Mouse (Mus musculus): ENCODE measurements at regions not wholly inside any gene's neighbourhood (a gene's known extent, or its start where the extent isn't known, plus 50 kb on each side); places are given as distances from the start of the nearest gene placed in this dataset.
"Not testable (repeated sequence)": the region's sequence is repeated elsewhere in the genome, so short reads cannot be mapped to it uniquely, and the experiment has no call there.

- no peaks in the 10 kb centered on the region for H3K4me1 ChIP-seq
- ATAC-seq (ENCODE audit: insufficient number of reproducible peaks, low FRiP score, low TSS enrichment, low read depth), result no peak
- no peaks in the 10 kb centered on the region for H3K9me3 ChIP-seq
- H3K4me2 ChIP-seq, result no peak overlapping the region
- no peak overlapping the region for H3K4me3 ChIP-seq
- H3K36me3 ChIP-seq, result no peaks in the 10 kb centered on the region
- no peak overlapping the region for H3K27ac ChIP-seq
- H3K27me3 ChIP-seq, result no peaks in the 10 kb centered on the region
- 87% methylated on average over 6 of the region's 6 CpGs for WGBS
- H3K9ac ChIP-seq, result no peak overlapping the region
Observed at GRCm38 (mm10) chr8:112283316-112283715, 268.5 kb upstream of the Gm6793 start.

- no peaks in the 10 kb centered on the region for H3K4me1 ChIP-seq
- H3K27ac ChIP-seq, result no peak overlapping the region
- WGBS, result 60% methylated on average over 5 of the region's 5 CpGs
- no peak overlapping the region for H3K4me2 ChIP-seq
- no peak overlapping the region for H3K4me3 ChIP-seq
- no peaks in the 10 kb centered on the region for H3K9me3 ChIP-seq
- no peaks in the 10 kb centered on the region for H3K36me3 ChIP-seq
- no peaks in the 10 kb centered on the region for H3K27me3 ChIP-seq
- H3K9ac ChIP-seq, result no peak overlapping the region
- ATAC-seq (ENCODE audit: insufficient number of reproducible peaks, low FRiP score, low TSS enrichment, low read depth), result no peak
Observed at GRCm38 (mm10) chr8:112269598-112269997, 254.8 kb upstream of the Gm6793 start.

- WGBS, result 67% methylated on average over 8 of the region's 8 CpGs
- Histone ChIP-seq H3K9ac (no peak overlapping the region), H3K27ac (no peak overlapping the region), H3K4me2 (no peak overlapping the region), H3K36me3 (no peaks in the 10 kb centered on the region), H3K4me1 (no peaks in the 10 kb centered on the region), H3K9me3 (no peaks in the 10 kb centered on the region), H3K4me3 (no peak overlapping the region), H3K27me3 (no peaks in the 10 kb centered on the region)
- no peak for ATAC-seq (ENCODE audit: insufficient number of reproducible peaks, low FRiP score, low TSS enrichment, low read depth)
Observed at GRCm38 (mm10) chr8:112269214-112269566, 254.4 kb upstream of the Gm6793 start.

GRCm38 (mm10) chr8:112268544-112269213 is 253.8 kb upstream of the Gm6793 start:
- no peak overlapping the region for H3K27ac ChIP-seq
- no peaks in the 10 kb centered on the region for H3K27me3 ChIP-seq
- H3K4me3 ChIP-seq, result no peak overlapping the region
- H3K9me3 ChIP-seq, result no peaks in the 10 kb centered on the region
- ATAC-seq (ENCODE audit: insufficient number of reproducible peaks, low FRiP score, low TSS enrichment, low read depth), result no peak
- no peaks in the 10 kb centered on the region for H3K36me3 ChIP-seq
- WGBS, result 70% methylated on average over 9 of the region's 9 CpGs
- H3K9ac ChIP-seq, result no peak overlapping the region
- no peaks in the 10 kb centered on the region for H3K4me1 ChIP-seq
- no peak overlapping the region for H3K4me2 ChIP-seq

GRCm38 (mm10) chr8:112257922-112258475 is 243.2 kb upstream of the Gm6793 start:
- Histone ChIP-seq H3K4me3 (no peak overlapping the region), H3K27me3 (no peaks in the 10 kb centered on the region), H3K9ac (no peak overlapping the region), H3K9me3 (no peaks in the 10 kb centered on the region), H3K27ac (no peak overlapping the region), H3K36me3 (no peaks in the 10 kb centered on the region), H3K4me2 (no peak overlapping the region), H3K4me1 (no peaks in the 10 kb centered on the region)
- ATAC-seq (ENCODE audit: insufficient number of reproducible peaks, low FRiP score, low TSS enrichment, low read depth), result no peak
- WGBS, result 58% methylated on average over 13 of the region's 13 CpGs

- no peak overlapping the region for H3K4me3 ChIP-seq
- WGBS, result 27% methylated on average over 18 of the region's 18 CpGs
Observed at GRCm38 (mm10) chr8:112257311-112257894, 242.6 kb upstream of the Gm6793 start.

GRCm38 (mm10) chr8:112246629-112247028 is 231.8 kb upstream of the Gm6793 start:
- H3K4me2 ChIP-seq; ATAC-seq (ENCODE audit: insufficient number of reproducible peaks, low FRiP score, low TSS enrichment, low read depth); H3K27me3 ChIP-seq; H3K4me3 ChIP-seq; H3K27ac ChIP-seq; H3K4me1 ChIP-seq; H3K9me3 ChIP-seq; H3K9ac ChIP-seq; H3K36me3 ChIP-seq: not testable (repeated sequence)
- WGBS, result 89% methylated on average over 2 of the region's 2 CpGs

More at GRCm38 (mm10) chr8:112257311-112257894, 242.6 kb upstream of the Gm6793 start:
- Histone ChIP-seq H3K27me3 (no peaks in the 10 kb centered on the region), H3K9ac (no peak overlapping the region), H3K36me3 (no peaks in the 10 kb centered on the region), H3K9me3 (no peaks in the 10 kb centered on the region), H3K27ac (no peak overlapping the region), H3K4me2 (no peak overlapping the region), H3K4me1 (no peaks in the 10 kb centered on the region)
- no peak for ATAC-seq (ENCODE audit: insufficient number of reproducible peaks, low FRiP score, low TSS enrichment, low read depth)

- Histone ChIP-seq H3K27ac (no peak overlapping the region), H3K9ac (no peak overlapping the region), H3K27me3 (no peaks in the 10 kb centered on the region), H3K4me2 (no peak overlapping the region), H3K4me1 (no peaks in the 10 kb centered on the region), H3K9me3 (no peaks in the 10 kb centered on the region), H3K4me3 (no peak overlapping the region), H3K36me3 (no peaks in the 10 kb centered on the region)
- WGBS, result 84% methylated on average over 9 of the region's 9 CpGs
- no peak for ATAC-seq (ENCODE audit: insufficient number of reproducible peaks, low FRiP score, low TSS enrichment, low read depth)
Observed at GRCm38 (mm10) chr8:112238681-112239080, 223.8 kb upstream of the Gm6793 start.

GRCm38 (mm10) chr8:112236751-112237150 is 221.9 kb upstream of the Gm6793 start:
- not testable (repeated sequence) for H3K4me3 ChIP-seq; H3K27ac ChIP-seq; H3K9me3 ChIP-seq; ATAC-seq (ENCODE audit: insufficient number of reproducible peaks, low FRiP score, low TSS enrichment, low read depth); H3K9ac ChIP-seq; H3K4me1 ChIP-seq; H3K36me3 ChIP-seq; H3K4me2 ChIP-seq; H3K27me3 ChIP-seq
- WGBS, result 93% methylated on average over 19 of the region's 19 CpGs

GRCm38 (mm10) chr8:112219656-112220055 is 204.8 kb upstream of the Gm6793 start:
- Histone ChIP-seq H3K27ac (no peak overlapping the region), H3K36me3 (no peaks in the 10 kb centered on the region), H3K4me3 (no peak overlapping the region), H3K4me2 (no peak overlapping the region), H3K9ac (no peak overlapping the region), H3K27me3 (no peaks in the 10 kb centered on the region), H3K4me1 (no peaks in the 10 kb centered on the region), H3K9me3 (no peaks in the 10 kb centered on the region)
- ATAC-seq (ENCODE audit: insufficient number of reproducible peaks, low FRiP score, low TSS enrichment, low read depth), result no peak
- WGBS, result 47% methylated on average over 6 of the region's 6 CpGs

GRCm38 (mm10) chr8:112212170-112212569 is 197.3 kb upstream of the Gm6793 start:
- Histone ChIP-seq H3K27me3 (no peaks in the 10 kb centered on the region), H3K9ac (no peak overlapping the region), H3K27ac (no peak overlapping the region), H3K36me3 (no peaks in the 10 kb centered on the region), H3K4me2 (no peak overlapping the region), H3K4me3 (no peak overlapping the region), H3K9me3 (no peaks in the 10 kb centered on the region), H3K4me1 (no peaks in the 10 kb centered on the region)
- WGBS, result 85% methylated on average over 5 of the region's 5 CpGs
- no peak for ATAC-seq (ENCODE audit: insufficient number of reproducible peaks, low FRiP score, low TSS enrichment, low read depth)

GRCm38 (mm10) chr8:112196423-112196822 is 181.6 kb upstream of the Gm6793 start:
- H3K9me3 ChIP-seq, result no peaks in the 10 kb centered on the region
- 70% methylated on average over 1 of the region's 1 CpGs for WGBS
- no peak overlapping the region for H3K27ac ChIP-seq
- H3K4me3 ChIP-seq, result no peak overlapping the region
- H3K36me3 ChIP-seq, result no peaks in the 10 kb centered on the region
- H3K27me3 ChIP-seq, result no peaks in the 10 kb centered on the region
- no peak overlapping the region for H3K4me2 ChIP-seq
- H3K9ac ChIP-seq, result no peak overlapping the region
- H3K4me1 ChIP-seq, result no peaks in the 10 kb centered on the region
- no peak for ATAC-seq (ENCODE audit: insufficient number of reproducible peaks, low FRiP score, low TSS enrichment, low read depth)

Data from limb, embryonic 15.5 days (tissue).